10 mouse cellular contexts compared by ENCODE assay signal in genomic region chr9:57600620-57601352, GRCm38 (mm10). TPM values are rescaled to one million over a fixed set of nuclear protein-coding genes. Genes with fewer than 3 reads are reported as not detected.
A peak's percentile ranks its signal among the peaks of the same experiment; 100 is the strongest.
DNase-seq lines count a peak whose midpoint lies in the region; ATAC-seq and TF ChIP-seq lines count a peak whose summit lies in the region.
"Had no signal": no experiment of that assay in that cellular context is flagged by ENCODE, and none has a peak within 500 bp of the region (broad histone marks: within the 10 kb centered on the region; RNA-seq: fewer than 3 reads in every experiment).

No protein-coding gene starts in this region.

- no peak overlapping the region for H3K4me3 ChIP-seq in layer of hippocampus, adult 2 months
- no peak overlapping the region for H3K4me3 ChIP-seq in hindbrain, embryonic 12.5 days

- H3K27ac ChIP-seq in layer of hippocampus, adult 2 months, result peak overlapping the region; percentile 61
- H3K27ac ChIP-seq in hindbrain, embryonic 12.5 days, result no peak overlapping the region

- no peak for DNase-seq in layer of hippocampus, adult 2 months (ENCODE audit: low spot score in 2 of 2)
- DNase-seq in layer of hippocampus, adult 9-11 months, result no peak
- DNase-seq in brain, embryonic 14.5 days (ENCODE audit: low read depth), result peak; percentile 52
- DNase-seq in adrenal gland, postnatal 10 days, result no peak
- DNase-seq in layer of hippocampus, adult 11-12 months (ENCODE audit: low spot score), result no peak

- H3K27me3 ChIP-seq in hindbrain, embryonic 12.5 days, result peaks cover 13% of the 10 kb centered on the region

- WGBS in hindbrain, embryonic 12.5 days, result 4% methylated on average over 3 of the region's 3 CpGs

- no peaks in the 10 kb centered on the region for H3K9me3 ChIP-seq in hindbrain, embryonic 12.5 days (replicated peaks)

- TF ChIP-seq CTCF in layer of hippocampus, adult 2 months (conservative IDR thresholded peaks at IDR 0.05), result no peak
- no peak for TF ChIP-seq CTCF in brain, embryonic 14.5 days (IDR thresholded peaks at IDR 0.05; ENCODE audit: borderline replicate concordance, extremely low read depth, insufficient read depth, insufficient read length)

- peaks cover 39% of the 10 kb centered on the region for H3K4me1 ChIP-seq in hindbrain, embryonic 12.5 days

- no peaks in the 10 kb centered on the region for H3K36me3 ChIP-seq in hindbrain, embryonic 12.5 days

- H3K4me2 ChIP-seq in hindbrain, embryonic 12.5 days (replicated peaks), result no peak overlapping the region

- H3K9ac ChIP-seq in hindbrain, embryonic 12.5 days, result peak overlapping the region; percentile 13; the same call in 1 of the 2 replicates

- no peak for TF ChIP-seq POLR2A in brain, embryonic 14.5 days (IDR thresholded peaks at IDR 0.05; ENCODE audit: borderline replicate concordance, extremely low read depth, insufficient read depth, insufficient read length, poor library complexity, severe bottlenecking)

- ATAC-seq in hindbrain, embryonic 12.5 days (ENCODE audit: low FRiP score), result 0 out of 2 replicates have a peak, but pooled peaks have one; percentile 58
- 0 out of 2 replicates have a peak, but pooled peaks have one; percentile 37 for ATAC-seq in megakaryocyte progenitor cell, adult 5-6 weeks (replicated peaks; ENCODE audit: poor library complexity)
- ATAC-seq in granulocyte monocyte progenitor cell, adult 5-6 weeks (replicated peaks; ENCODE audit: poor library complexity, severe bottlenecking), result no peak

RNA-seq across cellular contexts. Expression of gene Cplx3, which starts 5.3 kb away (rescaled TPM):
- total RNA-seq in layer of hippocampus, adult 2 months (2021), result 1 to 10 TPM; 3.7 to 5.9 TPM
- polyA plus RNA-seq in brain, embryonic 14.5 days (2012; rRNA removed), result 0.29 and 0.49 TPM in 2 replicates
- polyA plus RNA-seq in hindbrain, embryonic 12.5 days (2016; fragmentation: Nextera tagmentation; extraction: Ambion mirVana), result 0.08 and 0.27 TPM in 2 replicates
- not detected in 2 replicates for total RNA-seq in megakaryocyte progenitor cell, adult 5-6 weeks (2015)
- total RNA-seq in megakaryocyte progenitor cell, adult 5-6 weeks (2017), result not detected in 2 replicates
- not detected for total RNA-seq in adrenal gland, postnatal 10 days (2021)
- total RNA-seq in granulocyte monocyte progenitor cell, adult 5-6 weeks (2014; fragmentation: Nextera tagmentation), result not detected in 2 replicates
- total RNA-seq in granulocyte monocyte progenitor cell, adult 5-6 weeks (2017), result not detected in 2 replicates
- total RNA-seq: adrenal gland, postnatal 4 days had no signal
- polyA plus RNA-seq: small intestine, adult 2 months had no signal

RNA-seq across cellular contexts. Expression of gene Ulk3, which starts 11.5 kb away (rescaled TPM):
- 10 to 100 TPM; 32.7 to 35.4 TPM for total RNA-seq in layer of hippocampus, adult 2 months (2021)
- polyA plus RNA-seq in brain, embryonic 14.5 days (2012; rRNA removed), result 38.8 and 42.1 TPM in 2 replicates
- 20.0 and 20.1 TPM in 2 replicates for polyA plus RNA-seq in hindbrain, embryonic 12.5 days (2016; fragmentation: Nextera tagmentation; extraction: Ambion mirVana)
- 4.0 and 4.6 TPM in 2 replicates for total RNA-seq in megakaryocyte progenitor cell, adult 5-6 weeks (2015)
- 1.8 and 2.9 TPM in 2 replicates for total RNA-seq in megakaryocyte progenitor cell, adult 5-6 weeks (2017)
- total RNA-seq in adrenal gland, postnatal 10 days (2021), result 10 to 100 TPM in 1 of 2 experiments, 1 to 10 TPM in 1; 9.2 to 17.0 TPM
- 9.9 and 12.9 TPM in 2 replicates for total RNA-seq in granulocyte monocyte progenitor cell, adult 5-6 weeks (2014; fragmentation: Nextera tagmentation)
- 3.1 and 6.0 TPM in 2 replicates for total RNA-seq in granulocyte monocyte progenitor cell, adult 5-6 weeks (2017)

RNA-seq across cellular contexts. Expression of gene Lman1l, which starts 19.8 kb away (rescaled TPM):
- not detected for total RNA-seq in layer of hippocampus, adult 2 months (2021)
- 0.04 and 0.12 TPM in 2 replicates for polyA plus RNA-seq in brain, embryonic 14.5 days (2012; rRNA removed)
- polyA plus RNA-seq in hindbrain, embryonic 12.5 days (2016; fragmentation: Nextera tagmentation; extraction: Ambion mirVana), result not detected in 2 replicates
- not detected in 2 replicates for total RNA-seq in megakaryocyte progenitor cell, adult 5-6 weeks (2015)
- not detected in 2 replicates for total RNA-seq in megakaryocyte progenitor cell, adult 5-6 weeks (2017)
- total RNA-seq in adrenal gland, postnatal 10 days (2021), result not detected
- total RNA-seq in granulocyte monocyte progenitor cell, adult 5-6 weeks (2014; fragmentation: Nextera tagmentation), result not detected in 2 replicates
- total RNA-seq in granulocyte monocyte progenitor cell, adult 5-6 weeks (2017), result not detected in 2 replicates
- total RNA-seq: adrenal gland, postnatal 4 days had no signal
- polyA plus RNA-seq: small intestine, adult 2 months had no signal

RNA-seq across cellular contexts. Expression of gene Scamp2, which starts 40.0 kb away (rescaled TPM):
- 10 to 100 TPM; 22.5 to 26.3 TPM for total RNA-seq in layer of hippocampus, adult 2 months (2021)
- polyA plus RNA-seq in brain, embryonic 14.5 days (2012; rRNA removed), result 65.2 and 89.4 TPM in 2 replicates
- polyA plus RNA-seq in hindbrain, embryonic 12.5 days (2016; fragmentation: Nextera tagmentation; extraction: Ambion mirVana), result 61.9 and 63.3 TPM in 2 replicates
- 71.1 and 73.2 TPM in 2 replicates for total RNA-seq in megakaryocyte progenitor cell, adult 5-6 weeks (2015)
- 26.2 and 28.2 TPM in 2 replicates for total RNA-seq in megakaryocyte progenitor cell, adult 5-6 weeks (2017)
- total RNA-seq in adrenal gland, postnatal 10 days (2021), result 10 to 100 TPM; 42.9 to 48.5 TPM
- total RNA-seq in granulocyte monocyte progenitor cell, adult 5-6 weeks (2014; fragmentation: Nextera tagmentation), result 66.9 and 68.5 TPM in 2 replicates
- 26.8 and 38.2 TPM in 2 replicates for total RNA-seq in granulocyte monocyte progenitor cell, adult 5-6 weeks (2017)

RNA-seq across cellular contexts. Expression of gene Mpi, which starts 48.2 kb away (rescaled TPM):
- 10 to 100 TPM; 72.5 to 77.6 TPM for total RNA-seq in layer of hippocampus, adult 2 months (2021)
- 71.2 and 73.3 TPM in 2 replicates for polyA plus RNA-seq in brain, embryonic 14.5 days (2012; rRNA removed)
- 59.2 and 61.4 TPM in 2 replicates for polyA plus RNA-seq in hindbrain, embryonic 12.5 days (2016; fragmentation: Nextera tagmentation; extraction: Ambion mirVana)
- total RNA-seq in megakaryocyte progenitor cell, adult 5-6 weeks (2015), result 15.5 and 21.5 TPM in 2 replicates
- total RNA-seq in megakaryocyte progenitor cell, adult 5-6 weeks (2017), result 14.0 and 17.2 TPM in 2 replicates
- 10 to 100 TPM; 31.1 to 47.1 TPM for total RNA-seq in adrenal gland, postnatal 10 days (2021)
- 10.8 and 23.1 TPM in 2 replicates for total RNA-seq in granulocyte monocyte progenitor cell, adult 5-6 weeks (2014; fragmentation: Nextera tagmentation)
- total RNA-seq in granulocyte monocyte progenitor cell, adult 5-6 weeks (2017), result 13.9 and 17.8 TPM in 2 replicates

Comparison
In these comparisons a context has a peak if more than half of its experiments do, and no peak if none do; other contexts are left out.
1. RNA of gene Cplx3, which starts 5.3 kb away (total RNA-seq): 3.7 to 5.9 TPM in layer of hippocampus, adult 2 months; not detected in adrenal gland, postnatal 10 days, not detected in megakaryocyte progenitor cell, adult 5-6 weeks and not detected in granulocyte monocyte progenitor cell, adult 5-6 weeks; every median in the first group is over 4 times any median in the second.